Mouse (Mus musculus) testis, adult 2 months (tissue): ENCODE results near the gene Rims4.

ENCODE experiments used
- CTCF ChIP-seq: fragments of 200-500 bp; IDR thresholded peaks from 2 replicates; pipeline ENCODE4 v1.5.1; 2012; ENCODE audit warnings: low read depth, mild to moderate bottlenecking, inconsistent platforms, low read length, moderate library complexity; ENCODE audit not compliant: control insufficient read depth, insufficient read depth, insufficient replicate concordance
- POLR2A ChIP-seq: fragments of 200-500 bp; IDR thresholded peaks from 2 replicates; pipeline ENCODE4 v1.6.1; 2012; ENCODE audit warnings: low read depth, mild to moderate bottlenecking, inconsistent platforms, low read length, moderate library complexity; ENCODE audit not compliant: control insufficient read depth

DNA sequence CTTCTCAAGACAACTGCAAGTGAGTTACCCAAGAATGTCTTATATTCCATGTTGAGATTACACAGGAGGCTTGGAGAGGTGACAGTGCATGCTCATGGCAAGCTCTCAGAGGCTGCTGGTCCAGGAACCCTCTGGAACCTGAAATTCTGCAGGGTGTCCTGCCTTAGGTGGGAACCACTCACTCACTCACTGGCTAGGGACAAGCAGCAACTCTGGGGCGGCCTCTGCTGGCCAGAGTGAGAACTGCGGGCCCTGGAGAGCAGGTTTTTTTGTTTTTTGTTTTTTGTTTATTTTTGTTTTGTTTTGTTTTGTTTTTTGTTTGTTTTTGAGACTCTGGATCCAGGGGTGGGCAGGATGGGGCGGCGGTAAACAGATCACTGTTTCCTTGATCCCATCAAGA, 95.2 kb downstream of the Rims4 start:
- TF ChIP-seq POLR2A (no peak), CTCF (peak; percentile 93)
